Mouse (Mus musculus): Measurements from ENCODE around the gene Nfe2l2. TPM values are rescaled to one million over a fixed set of nuclear protein-coding genes. Genes with fewer than 3 reads are reported as not detected.

The Nfe2l2 gene
- polyA plus RNA-seq, 1 experiment: not detected

DNA sequence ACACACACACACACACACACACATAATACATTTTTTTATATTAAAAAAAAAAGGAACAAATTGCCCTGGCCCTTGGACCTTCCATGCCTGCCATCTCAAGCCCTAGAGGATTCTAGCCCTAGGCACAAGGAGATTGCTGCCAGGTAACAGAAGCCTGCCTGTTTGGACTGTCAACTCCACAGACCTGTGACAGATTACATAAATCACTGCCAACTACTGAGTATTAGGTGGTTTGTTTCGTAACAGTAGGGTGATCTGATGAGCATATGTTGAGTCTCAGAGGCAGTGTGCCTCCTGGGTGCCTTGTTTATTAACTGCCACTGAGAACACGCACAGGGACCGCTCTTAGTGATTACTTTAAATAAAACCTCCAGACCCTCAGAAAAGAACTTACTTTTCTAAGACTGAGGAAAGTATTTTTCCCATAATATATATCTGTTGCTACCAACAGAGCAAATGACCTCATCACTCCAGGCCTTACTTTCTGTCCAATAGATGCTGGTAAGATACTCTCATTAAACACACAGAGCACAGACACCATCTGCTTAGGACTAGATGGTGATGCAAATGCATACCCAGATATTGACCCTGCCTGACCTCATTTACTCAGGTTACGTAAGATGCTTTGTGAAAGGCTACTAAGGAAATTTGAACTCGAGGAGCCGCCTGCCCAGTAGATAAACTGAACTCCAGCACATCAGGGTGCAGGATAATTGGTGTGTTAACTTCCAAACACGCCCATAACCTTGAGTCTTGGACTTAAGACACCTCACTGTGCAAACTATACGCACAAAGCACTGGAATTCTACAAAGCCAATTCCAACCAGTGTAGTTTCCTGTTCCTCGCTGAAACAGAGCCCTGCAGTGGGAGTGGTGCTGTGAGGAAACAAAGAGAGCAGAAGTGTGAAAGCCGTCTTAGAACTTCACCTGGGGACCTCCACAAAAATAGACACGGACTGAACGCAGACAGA, 11.9 kb upstream of the Nfe2l2 start:
- 72% methylated on average over 12 of the region's 12 CpGs for WGBS
- Histone ChIP-seq H3K27ac (ENCODE audit: insufficient read depth, low read depth, low read length) (no peak overlapping the region), H3K4me1 (ENCODE audit: control insufficient read depth, insufficient read depth, low read length) (no peaks in the 10 kb centered on the region), H3K4me3 (ENCODE audit: insufficient read depth, low read depth, low read length) (no peak overlapping the region)
- TF ChIP-seq POLR2A (IDR thresholded peaks at IDR 0.05; ENCODE audit: insufficient read depth, low read depth, low read length): no peak
- no peak for TF ChIP-seq CTCF (IDR thresholded peaks at IDR 0.05; ENCODE audit: insufficient read depth, low read depth, low read length)

- TF ChIP-seq CTCF (IDR thresholded peaks at IDR 0.05; ENCODE audit: insufficient read depth, low read depth, low read length) (no peak), POLR2A (IDR thresholded peaks at IDR 0.05; ENCODE audit: insufficient read depth, low read depth, low read length) (no peak)
- no peak overlapping the region for H3K4me3 ChIP-seq (ENCODE audit: insufficient read depth, low read depth, low read length)
- no peaks in the 10 kb centered on the region for H3K4me1 ChIP-seq (ENCODE audit: control insufficient read depth, insufficient read depth, low read length)
- H3K27ac ChIP-seq (ENCODE audit: insufficient read depth, low read depth, low read length): no peak overlapping the region
- 69% methylated on average over 4 of the region's 4 CpGs for WGBS
Measured at GRCm38 (mm10) chr2:75714766-75715165, 10.3 kb upstream of the Nfe2l2 start.

- no peak overlapping the region for H3K4me3 ChIP-seq (ENCODE audit: insufficient read depth, low read depth, low read length)
- 97% methylated on average over 3 of the region's 3 CpGs for WGBS
Measured at GRCm38 (mm10) chr2:75713083-75713482, 8.6 kb upstream of the Nfe2l2 start.

GRCm38 (mm10) chr2:75707420-75707819, 3.0 kb upstream of the Nfe2l2 start:
- no peak for TF ChIP-seq POLR2A (IDR thresholded peaks at IDR 0.05; ENCODE audit: insufficient read depth, low read depth, low read length)
- no peak for TF ChIP-seq CTCF (IDR thresholded peaks at IDR 0.05; ENCODE audit: insufficient read depth, low read depth, low read length)
- Histone ChIP-seq H3K27ac (ENCODE audit: insufficient read depth, low read depth, low read length) (no peak overlapping the region), H3K4me1 (ENCODE audit: control insufficient read depth, insufficient read depth, low read length) (peaks cover 9% of the 10 kb centered on the region; the same call in 1 of the 2 replicates), H3K4me3 (ENCODE audit: insufficient read depth, low read depth, low read length) (no peak overlapping the region)
- WGBS: 41% methylated on average over 1 of the region's 1 CpGs

More at GRCm38 (mm10) chr2:75713083-75713482, 8.6 kb upstream of the Nfe2l2 start:
- Histone ChIP-seq H3K4me1 (ENCODE audit: control insufficient read depth, insufficient read depth, low read length) (no peaks in the 10 kb centered on the region), H3K27ac (ENCODE audit: insufficient read depth, low read depth, low read length) (no peak overlapping the region)
- TF ChIP-seq CTCF (IDR thresholded peaks at IDR 0.05; ENCODE audit: insufficient read depth, low read depth, low read length): no peak
- no peak for TF ChIP-seq POLR2A (IDR thresholded peaks at IDR 0.05; ENCODE audit: insufficient read depth, low read depth, low read length)

DNA sequence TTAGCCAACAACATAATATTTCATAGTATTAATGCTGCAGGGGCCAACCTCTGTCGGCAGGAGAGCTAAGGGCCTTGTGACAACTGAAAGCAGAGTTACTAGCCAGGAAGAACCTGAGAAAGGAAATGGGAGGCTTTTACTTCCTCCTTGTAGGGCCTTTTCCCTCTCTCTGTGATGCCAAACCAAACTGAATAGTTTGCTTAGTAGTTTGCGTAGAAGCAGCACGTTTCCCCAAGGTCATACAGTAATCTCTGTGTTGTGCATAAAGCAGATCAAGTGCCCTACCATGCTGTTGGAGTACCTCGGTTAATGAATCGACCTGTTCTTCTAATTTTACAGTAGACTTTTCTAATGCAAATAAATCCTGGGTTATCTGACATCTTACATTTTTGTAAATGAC, 2.0 kb upstream of the Nfe2l2 start:
- TF ChIP-seq POLR2A (IDR thresholded peaks at IDR 0.05; ENCODE audit: insufficient read depth, low read depth, low read length): no peak
- no peak for TF ChIP-seq CTCF (IDR thresholded peaks at IDR 0.05; ENCODE audit: insufficient read depth, low read depth, low read length)
- peaks cover 9% of the 10 kb centered on the region; the same call in 1 of the 2 replicates for H3K4me1 ChIP-seq (ENCODE audit: control insufficient read depth, insufficient read depth, low read length)
- H3K4me3 ChIP-seq (ENCODE audit: insufficient read depth, low read depth, low read length): no peak overlapping the region
- no peak overlapping the region for H3K27ac ChIP-seq (ENCODE audit: insufficient read depth, low read depth, low read length)
- WGBS: 77% methylated on average over 5 of the region's 5 CpGs

DNA sequence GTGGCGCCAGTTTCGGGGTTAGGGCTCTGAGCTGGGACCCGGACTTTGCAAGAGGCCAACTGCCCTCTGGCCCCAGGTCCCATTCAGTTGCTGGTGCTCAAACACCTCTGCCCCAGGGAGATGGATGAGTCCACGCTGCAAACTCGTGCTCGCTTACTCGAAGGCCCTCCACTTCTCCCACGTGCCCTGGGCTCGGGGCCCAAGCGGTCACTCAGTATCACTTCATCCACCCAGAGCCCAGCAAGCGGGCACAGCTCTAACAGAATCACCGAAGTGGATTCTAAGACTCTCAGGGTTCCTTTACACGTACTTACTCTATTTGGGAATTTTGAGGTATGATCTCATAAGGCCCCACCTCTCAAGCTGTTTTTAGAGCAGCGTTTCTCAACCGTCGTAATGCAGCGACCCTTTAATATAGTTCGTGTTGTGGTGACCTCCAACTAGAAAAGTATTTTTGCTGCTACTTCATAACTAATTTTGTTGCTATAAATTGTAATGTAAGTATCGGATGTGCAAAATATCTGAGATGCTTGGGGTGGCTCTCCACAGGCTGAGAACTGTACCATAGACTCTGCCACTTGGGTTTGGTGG, 816 bp upstream of the Nfe2l2 start:
- 38% methylated on average over 19 of the region's 19 CpGs for WGBS
- no peak overlapping the region for H3K27ac ChIP-seq (ENCODE audit: insufficient read depth, low read depth, low read length)
- TF ChIP-seq CTCF (IDR thresholded peaks at IDR 0.05; ENCODE audit: insufficient read depth, low read depth, low read length): no peak
- TF ChIP-seq POLR2A (IDR thresholded peaks at IDR 0.05; ENCODE audit: insufficient read depth, low read depth, low read length): no peak

DNA sequence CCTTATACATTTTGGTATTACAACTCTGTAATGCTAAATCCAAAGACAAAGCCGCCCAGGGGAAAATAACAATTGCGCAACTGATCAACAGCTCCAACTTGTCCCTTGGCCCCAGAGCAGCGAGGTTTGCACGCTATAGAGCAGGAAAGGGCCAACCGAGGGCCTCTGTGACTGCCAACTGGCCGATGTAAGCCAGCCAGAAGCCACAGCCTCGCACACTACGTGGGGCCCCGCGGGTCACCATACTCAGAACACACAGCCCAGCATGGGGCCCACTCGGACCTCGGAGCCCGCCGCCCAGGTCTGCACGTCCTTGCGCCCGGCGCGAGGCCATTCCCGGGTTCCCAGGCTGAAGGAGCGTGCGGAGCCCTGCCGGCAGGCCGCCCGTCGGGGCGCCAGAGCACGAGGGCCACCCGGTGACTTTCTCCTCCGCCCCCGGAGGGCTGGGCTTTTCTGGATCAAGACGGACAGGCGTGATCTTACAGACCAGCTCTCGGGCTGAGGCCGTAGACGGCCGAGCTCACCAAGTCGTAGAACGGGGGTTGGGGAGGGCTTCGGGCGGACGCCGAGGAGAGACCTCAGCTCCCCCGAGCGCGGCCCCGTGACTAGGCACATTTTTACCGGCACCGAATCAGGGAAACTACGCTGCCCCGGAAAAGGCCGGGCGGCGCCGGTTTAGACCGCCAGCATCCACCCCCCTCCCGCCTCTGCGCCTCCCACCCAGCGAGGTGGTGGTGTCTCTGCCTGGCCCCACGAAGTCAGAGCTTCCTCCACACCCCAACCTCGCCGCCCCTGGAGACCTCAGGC, 863 bp downstream of the Nfe2l2 start:
- under 1% methylated on average over 62 of the region's 62 CpGs for WGBS
- Histone ChIP-seq H3K4me1 (ENCODE audit: control insufficient read depth, insufficient read depth, low read length) (peaks cover 9% of the 10 kb centered on the region; the same call in 1 of the 2 replicates), H3K27ac (ENCODE audit: insufficient read depth, low read depth, low read length) (peak overlapping the region; percentile 74), H3K4me3 (ENCODE audit: insufficient read depth, low read depth, low read length) (peak overlapping the region; percentile 49)
- TF ChIP-seq CTCF (IDR thresholded peaks at IDR 0.05; ENCODE audit: insufficient read depth, low read depth, low read length) (no peak), POLR2A (IDR thresholded peaks at IDR 0.05; ENCODE audit: insufficient read depth, low read depth, low read length) (no peak)

More for the DNA sequence above, 816 bp upstream of the Nfe2l2 start:
- Histone ChIP-seq H3K4me1 (ENCODE audit: control insufficient read depth, insufficient read depth, low read length) (peaks cover 9% of the 10 kb centered on the region; the same call in 1 of the 2 replicates), H3K4me3 (ENCODE audit: insufficient read depth, low read depth, low read length) (peak overlapping the region; percentile 49)

DNA sequence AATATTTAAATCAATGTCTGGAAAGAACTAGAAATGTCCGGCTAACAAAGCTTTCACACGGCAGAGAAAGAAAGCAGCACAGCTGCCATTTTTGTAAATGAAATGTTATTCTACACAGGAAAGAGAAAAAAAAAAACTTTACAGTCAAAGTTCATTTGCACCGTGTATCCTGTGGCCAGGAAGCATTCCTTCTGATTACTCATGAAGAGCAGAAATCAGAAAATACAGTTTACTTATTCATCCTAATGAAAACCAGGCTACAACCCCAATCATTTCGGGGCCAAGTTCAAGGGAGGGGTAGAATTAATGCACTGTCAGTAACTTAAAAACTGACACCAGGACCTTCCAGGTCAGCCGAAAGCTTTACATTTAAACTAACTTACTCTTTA, 1.9 kb downstream of the Nfe2l2 start:
- H3K4me1 ChIP-seq (ENCODE audit: control insufficient read depth, insufficient read depth, low read length): peaks cover 12% of the 10 kb centered on the region
- H3K4me3 ChIP-seq (ENCODE audit: insufficient read depth, low read depth, low read length): no peak overlapping the region
- WGBS: 45% methylated on average over 5 of the region's 5 CpGs
- 0 out of 2 replicates have a peak overlapping the region, but pooled peaks have one; percentile 15 for H3K27ac ChIP-seq (ENCODE audit: insufficient read depth, low read depth, low read length)
- TF ChIP-seq POLR2A (IDR thresholded peaks at IDR 0.05; ENCODE audit: insufficient read depth, low read depth, low read length) (no peak), CTCF (IDR thresholded peaks at IDR 0.05; ENCODE audit: insufficient read depth, low read depth, low read length) (no peak)
